Mouse (Mus musculus): ENCODE results near the gene Tnfrsf9.
"Not testable (repeated sequence)": the region's sequence is repeated elsewhere in the genome, so short reads cannot be mapped to it uniquely, and the experiment has no call there.

Gene Tnfrsf9

DNA sequence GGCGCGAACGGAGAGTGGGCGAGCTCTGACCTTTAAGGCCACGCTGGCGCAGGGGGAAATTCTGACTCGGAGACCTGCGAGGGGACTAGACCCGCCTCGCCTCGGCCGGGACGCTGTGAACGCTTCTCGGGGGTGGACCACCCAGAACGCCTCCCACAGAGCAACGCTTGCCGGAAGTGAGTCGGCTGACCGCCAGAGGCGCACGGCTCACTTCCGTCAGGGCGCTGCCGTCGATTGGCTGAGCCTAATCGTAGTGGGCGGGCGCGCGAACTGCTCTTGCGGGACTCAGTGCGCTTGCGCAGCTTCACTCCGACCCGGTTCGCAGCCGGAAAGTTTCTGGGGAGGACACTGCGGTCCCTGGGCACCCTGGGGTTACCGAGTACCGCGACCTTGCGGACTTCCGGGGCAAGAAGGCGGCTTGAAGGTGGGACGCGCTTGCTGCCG lies at the start of gene Tnfrsf9, which contains the start of gene Park7:
TSS of gene Tnfrsf9 (plus strand) at position 273 of the 444 bp plus-strand sequence.
TSS of gene Park7 (minus strand) at position 148 of the 444 bp plus-strand sequence.
- DNase-seq (ENCODE audit: low read depth): peak; percentile 98

DNA sequence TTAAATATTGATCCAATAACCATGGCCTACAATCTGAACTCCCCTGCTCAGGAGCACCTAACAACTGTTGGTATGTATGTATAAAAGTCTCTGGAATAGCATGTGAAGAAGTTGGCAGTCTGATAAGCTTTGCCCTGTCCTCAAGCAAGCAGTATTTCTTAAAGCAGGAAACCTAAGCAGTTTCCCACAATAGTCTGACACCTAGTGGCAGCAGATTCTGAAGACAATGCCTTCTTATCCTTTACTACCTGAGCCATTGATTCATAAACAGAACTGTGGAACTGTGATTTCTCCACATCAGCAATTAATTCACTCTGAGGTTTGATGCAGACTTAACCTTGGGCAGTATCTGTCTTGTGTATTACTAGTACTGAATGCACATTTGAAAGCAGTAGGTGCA lies 49.0 kb upstream of the Tnfrsf9 start:
- peak; percentile 68 for DNase-seq (ENCODE audit: low read depth)

DNA sequence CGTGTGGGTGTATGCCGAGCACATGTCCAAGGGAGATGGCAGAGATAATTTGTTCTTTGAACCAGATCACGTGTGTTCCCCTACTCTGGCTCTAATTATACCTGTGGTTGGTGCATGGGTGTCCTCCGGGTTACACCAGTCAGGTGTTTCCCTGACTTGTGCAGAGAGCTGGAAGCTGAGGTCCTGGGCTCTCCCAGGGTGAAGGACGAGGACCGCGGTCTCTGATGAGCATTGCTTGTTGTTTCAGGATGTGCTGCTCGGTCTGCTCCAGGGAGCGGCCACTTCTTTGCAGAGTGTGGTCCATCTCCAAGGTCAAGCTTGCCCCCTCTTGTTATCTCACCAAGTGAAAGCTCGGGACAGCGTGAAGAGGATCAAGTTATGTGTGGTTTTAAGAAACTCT lies 48.3 kb upstream of the Tnfrsf9 start:
- DNase-seq (ENCODE audit: low read depth): no peak

DNA sequence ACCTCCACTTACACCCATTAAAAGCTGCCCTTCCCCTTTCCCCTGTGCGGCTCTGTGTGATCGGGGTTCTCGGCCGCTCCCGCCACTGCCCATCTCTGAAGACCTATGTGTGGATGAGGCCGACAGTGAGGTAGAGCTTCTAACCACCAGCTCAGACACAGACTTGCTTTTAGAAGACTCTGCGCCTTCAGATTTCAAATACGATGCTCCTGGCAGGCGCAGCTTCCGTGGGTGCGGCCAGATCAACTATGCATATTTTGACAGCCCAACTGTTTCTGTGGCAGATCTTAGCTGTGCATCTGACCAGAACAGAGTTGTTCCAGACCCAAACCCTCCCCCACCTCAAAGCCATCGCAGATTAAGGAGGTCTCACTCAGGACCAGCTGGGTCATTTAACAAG lies 47.9 kb upstream of the Tnfrsf9 start:
- no peak for DNase-seq (ENCODE audit: low read depth)

DNA sequence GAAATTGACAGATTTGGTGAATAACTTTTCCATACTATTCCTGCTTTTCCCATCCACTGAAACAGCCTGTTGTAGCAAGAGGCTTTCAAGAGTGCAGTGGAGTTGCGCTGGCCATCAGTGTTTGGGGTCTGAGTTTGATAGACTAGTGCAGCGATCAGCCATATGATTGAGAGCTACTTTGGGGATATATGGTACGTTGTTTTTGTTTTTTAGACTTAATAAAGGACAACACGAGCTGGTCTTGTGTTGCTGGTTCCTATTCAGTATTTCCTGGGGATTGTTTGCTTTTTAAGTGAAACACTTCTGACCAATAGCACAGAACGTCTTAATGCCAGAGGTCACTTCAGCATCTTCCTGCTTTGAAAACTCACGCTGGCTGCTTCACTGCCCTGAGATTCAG lies 46.2 kb upstream of the Tnfrsf9 start:
- DNase-seq (ENCODE audit: low read depth): no peak

DNA sequence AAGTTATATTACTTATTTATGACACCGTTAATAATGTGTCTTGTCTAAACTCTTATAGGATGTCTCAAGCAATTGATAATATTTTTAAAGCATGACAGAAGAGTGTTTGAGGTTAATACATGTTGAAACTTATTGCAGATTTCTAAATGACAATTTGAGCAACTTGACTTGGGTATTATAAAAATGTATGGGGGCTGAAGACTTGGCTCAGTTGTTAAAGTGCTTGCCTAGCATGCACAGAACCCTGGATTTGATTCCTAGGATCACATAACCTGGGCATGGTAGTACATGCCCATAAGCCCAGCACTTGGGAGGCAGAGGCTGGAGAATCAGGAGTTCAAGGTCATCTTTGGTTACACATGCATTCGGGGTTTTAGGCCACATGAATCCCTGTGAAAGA lies 45.5 kb upstream of the Tnfrsf9 start:
- no peak for DNase-seq (ENCODE audit: low read depth)

DNA sequence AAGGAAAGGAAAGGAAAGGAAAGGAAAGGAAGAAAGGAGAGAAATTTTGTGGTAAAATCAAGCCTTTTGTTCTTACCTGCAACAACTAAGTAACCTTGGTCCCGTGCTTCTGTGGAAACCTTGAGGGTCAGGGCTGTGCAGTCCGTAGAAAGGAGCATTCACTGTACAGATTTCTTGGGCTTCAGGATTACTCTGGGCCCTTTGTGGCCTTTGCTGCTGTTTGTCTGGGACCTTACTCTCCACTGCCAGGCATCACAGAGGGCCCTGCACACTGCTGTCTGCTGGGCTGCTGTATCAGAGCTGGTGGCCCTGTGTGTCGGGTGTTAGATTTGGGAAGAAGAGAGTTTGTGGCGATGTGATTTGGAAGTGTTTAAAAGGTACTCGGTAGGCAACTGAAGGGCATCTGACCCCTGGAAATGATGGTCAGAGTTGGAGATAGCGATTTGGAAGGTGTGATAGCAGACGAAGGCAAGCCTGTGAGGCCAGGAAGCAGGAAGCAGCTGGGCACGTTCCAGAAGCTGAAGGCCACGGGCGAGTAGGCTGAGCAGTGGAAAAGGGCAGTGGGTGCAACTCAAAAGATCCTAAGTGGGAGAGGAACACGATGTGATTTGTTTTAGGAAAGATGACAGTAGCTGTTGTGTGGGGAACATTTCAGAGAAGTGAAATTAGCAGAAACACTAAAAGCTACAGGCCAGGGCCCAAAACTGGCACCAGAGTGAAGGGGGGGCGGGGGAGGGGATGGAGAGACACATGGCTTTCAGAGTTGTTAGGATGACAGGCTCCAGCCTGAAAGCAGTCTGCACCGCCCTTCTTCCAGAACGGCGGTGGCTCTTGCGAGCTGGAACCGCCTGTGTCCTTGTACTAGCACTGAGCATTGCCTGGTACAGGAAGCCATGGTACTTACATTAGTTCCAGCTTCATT lies 44.8 kb upstream of the Tnfrsf9 start:
- no peak for DNase-seq (ENCODE audit: low read depth)

DNA sequence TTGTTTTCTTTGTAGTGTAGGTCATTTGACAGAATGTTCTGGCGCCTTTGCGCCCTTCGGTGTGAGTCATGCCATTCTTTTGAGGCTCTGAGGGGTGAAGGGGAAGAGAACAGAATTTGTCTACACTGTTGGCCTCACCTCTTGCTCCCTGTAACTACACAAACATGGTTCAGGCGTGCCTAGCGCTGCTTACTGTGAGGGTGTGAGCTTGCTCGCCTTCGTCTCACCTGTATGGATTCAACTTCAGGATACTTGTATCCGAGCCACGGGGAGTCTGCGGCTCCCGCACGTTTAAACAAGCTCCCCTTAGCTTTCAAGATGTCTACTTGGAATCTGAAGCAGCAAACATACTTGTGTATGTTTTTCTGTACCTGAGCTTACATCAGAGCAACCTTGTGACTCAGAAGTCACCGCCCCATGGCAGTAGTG lies 43.4 kb upstream of the Tnfrsf9 start:
- DNase-seq (ENCODE audit: low read depth): peak; percentile 55

DNA sequence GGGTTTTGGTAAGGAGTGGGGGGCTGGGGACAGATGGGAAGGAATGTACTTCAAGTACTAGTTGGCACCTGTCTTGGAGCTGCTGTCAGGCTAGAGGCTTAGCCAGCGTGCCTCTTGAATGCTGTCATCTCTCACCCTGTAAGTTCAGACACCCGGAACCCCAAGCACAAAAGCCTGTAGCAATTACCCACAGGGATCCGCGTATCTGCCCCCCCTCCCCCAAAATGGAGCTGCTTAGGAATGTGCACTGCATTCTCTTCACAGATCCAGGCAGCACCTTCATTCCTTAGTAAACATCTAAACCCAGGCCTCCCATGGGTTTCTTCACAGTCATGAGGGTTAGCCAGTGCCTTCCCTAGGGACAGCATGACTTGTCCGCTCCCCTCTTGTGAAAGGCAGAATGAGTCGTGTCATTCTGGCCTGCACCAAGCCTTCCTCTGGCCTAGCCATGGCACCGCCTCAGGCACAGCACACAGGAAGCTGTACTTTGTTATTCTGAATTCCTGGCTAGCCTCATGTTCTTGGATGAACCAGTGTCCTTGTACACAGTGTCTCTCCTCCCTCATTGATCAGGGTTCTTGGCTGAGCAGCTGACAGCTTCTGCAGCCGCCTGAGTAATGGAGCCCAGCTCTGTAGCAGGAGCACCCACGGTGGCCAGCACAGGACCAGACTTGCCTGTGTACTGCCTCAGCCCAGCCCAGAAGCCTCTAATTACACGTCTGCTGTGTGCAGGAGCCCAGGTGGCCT lies 42.8 kb upstream of the Tnfrsf9 start:
- DNase-seq (ENCODE audit: low read depth): peak; percentile 75

DNA sequence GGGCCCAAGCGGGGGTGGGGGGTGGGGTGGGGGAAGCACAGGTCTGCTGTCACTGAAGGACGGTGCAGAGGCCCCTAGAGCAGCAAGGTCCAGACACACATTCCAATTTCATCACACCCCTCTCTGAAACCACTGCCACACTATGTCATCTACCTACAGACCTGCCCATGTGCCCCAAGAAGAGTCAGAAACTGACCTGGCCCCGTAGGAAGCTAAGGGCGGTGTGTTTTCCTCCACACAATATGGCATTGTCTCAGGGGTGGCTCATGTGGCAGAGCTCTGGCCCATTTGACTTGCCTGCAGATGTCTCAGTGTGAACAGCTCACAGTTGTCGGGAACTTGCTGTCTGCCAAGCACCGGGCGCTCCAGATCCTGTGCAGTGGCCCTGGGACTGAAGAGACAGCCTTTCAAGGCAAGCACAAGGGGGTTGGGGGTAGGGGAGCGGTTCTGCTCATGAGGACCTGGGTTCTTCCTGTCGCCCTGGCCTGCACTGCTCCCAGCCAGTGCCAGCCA lies 42.2 kb upstream of the Tnfrsf9 start:
- no peak for DNase-seq (ENCODE audit: low read depth)

DNA sequence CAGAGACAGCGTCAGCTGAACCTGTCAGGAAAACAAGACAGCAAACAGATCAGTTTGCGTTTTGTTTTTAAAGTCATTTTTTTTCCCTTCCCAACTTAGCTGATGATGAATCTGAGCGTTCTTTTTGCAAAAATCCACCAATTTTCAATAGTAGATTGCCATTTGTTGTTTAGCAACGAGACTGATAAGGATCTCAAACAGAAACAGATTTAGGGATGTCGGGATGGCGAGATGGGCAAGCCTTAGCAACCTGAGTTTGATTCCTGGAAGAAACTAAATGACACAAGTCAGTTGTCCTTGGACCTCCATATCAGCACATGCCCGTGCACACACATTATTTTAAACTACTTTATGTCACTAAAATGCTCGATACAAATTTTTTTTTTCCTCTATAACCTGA lies 41.7 kb upstream of the Tnfrsf9 start:
- no peak for DNase-seq (ENCODE audit: low read depth)

DNA sequence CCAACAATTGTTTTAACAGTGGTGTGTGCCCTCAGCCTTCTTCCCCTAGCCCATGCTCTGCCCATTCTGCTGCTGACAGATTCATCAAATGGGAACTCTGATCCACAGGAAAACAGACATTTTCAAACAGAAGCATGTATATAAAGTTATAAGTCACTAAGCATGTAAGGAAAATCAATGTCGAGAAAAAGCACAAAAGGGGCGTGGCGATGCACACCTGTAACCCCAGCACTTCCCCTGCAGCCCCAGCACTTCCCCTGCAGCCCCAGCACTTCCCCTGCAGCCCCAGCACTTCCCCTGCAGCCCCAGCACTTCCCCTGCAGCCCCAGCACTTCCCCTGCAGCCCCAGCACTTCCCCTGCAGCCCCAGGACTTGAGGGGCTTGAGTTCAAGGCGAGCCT lies 39.9 kb upstream of the Tnfrsf9 start:
- not testable (repeated sequence) for DNase-seq (ENCODE audit: low read depth)

DNA sequence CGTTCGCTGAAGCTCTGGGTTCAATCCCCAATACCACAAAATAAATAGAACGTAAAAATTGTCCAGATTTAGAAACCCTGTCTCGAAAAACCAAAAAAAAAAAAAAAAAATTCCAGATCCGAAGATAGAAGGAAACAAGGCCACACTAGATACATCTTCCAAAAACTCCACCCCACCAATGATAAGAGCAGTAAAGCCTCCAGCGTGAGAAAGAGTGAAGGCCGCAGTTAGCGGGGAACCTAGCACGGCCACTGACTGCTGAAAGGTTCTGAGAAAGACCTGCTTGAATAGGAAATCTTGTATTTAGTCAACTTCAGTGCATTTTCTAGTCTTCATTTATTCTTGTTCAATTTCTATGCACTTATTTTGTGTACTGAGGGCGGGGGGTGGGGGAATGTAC lies 39.0 kb upstream of the Tnfrsf9 start:
- DNase-seq (ENCODE audit: low read depth): no peak

DNA sequence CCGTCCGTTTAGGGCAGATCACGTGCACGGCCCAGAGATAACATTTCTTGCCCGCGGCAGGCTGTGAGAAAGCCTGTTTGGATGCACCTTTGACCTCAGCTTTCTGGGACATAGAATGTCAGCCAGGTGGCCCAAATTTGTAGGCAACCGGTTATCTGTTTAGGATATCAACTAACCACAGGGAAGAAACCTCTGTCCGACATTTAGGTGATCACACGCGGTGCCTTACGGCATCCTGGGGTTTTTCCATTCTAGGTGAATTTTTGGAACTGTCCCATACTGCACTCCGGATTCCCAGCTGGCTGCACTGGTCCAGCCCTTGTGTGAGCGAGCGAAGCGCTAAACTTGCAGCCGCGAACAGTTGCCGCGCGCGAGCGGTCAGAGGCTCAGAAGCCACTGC lies 34.7 kb upstream of the Tnfrsf9 start:
- DNase-seq (ENCODE audit: low read depth): no peak

DNA sequence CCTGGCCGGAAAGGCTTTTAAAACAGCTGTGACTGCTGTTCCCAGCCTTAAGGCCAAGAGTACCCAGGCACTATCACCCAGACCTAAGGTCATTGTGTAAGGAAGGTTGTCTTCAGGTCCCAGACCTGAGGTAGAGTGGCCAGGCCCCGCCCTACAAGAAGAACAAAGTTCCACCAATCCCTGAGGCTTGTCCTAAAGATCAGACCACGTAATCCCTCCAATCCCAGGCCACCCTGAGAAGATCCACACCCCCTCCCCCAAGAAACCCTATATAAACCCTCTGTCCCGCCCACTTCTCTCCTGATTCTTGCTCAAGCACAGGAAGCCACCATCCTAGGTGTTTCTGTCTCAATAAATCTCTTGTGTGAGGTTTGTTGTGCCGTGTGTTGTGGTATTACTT lies 34.0 kb upstream of the Tnfrsf9 start:
- no peak for DNase-seq (ENCODE audit: low read depth)

DNA sequence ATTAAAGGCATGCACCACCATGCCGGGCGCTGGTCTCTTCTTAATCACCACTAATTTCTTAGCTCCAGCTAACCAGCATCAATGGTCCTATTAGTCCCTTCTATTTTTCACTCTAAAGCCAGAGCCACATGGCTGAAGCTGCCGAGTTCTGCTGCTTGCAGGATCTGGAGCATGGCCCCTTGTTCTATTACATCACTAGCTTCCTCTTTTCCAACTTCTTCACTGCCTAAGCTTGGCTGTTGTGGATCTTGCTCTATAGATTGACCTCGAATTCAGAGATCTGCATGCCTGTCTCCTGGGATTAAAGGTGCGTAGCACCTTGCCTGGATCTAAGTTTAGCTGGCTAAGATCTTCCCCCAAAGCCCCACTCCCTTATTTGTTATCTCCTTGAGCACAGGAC lies 31.7 kb upstream of the Tnfrsf9 start:
- no peak for DNase-seq (ENCODE audit: low read depth)

DNA sequence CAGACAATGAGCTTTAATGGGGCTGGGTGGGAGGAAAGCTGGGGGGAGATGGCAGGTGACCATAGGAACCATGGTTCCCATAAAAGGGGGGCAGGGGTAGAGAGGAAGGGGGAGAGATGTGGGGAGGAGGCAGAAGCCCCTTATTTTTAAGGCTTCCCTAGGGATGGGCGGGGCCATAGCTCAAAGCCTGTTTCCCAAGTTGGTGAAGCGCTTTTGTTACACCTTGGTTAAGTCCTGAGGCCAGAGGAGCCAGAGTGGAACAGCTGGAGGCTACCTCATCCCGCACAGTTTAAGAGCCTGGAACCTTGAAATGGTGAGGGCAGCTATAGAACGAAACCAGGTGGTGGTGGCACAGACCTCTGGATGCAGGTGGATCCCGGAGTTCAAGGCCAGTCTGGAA lies 26.5 kb upstream of the Tnfrsf9 start:
- DNase-seq (ENCODE audit: low read depth): no peak

DNA sequence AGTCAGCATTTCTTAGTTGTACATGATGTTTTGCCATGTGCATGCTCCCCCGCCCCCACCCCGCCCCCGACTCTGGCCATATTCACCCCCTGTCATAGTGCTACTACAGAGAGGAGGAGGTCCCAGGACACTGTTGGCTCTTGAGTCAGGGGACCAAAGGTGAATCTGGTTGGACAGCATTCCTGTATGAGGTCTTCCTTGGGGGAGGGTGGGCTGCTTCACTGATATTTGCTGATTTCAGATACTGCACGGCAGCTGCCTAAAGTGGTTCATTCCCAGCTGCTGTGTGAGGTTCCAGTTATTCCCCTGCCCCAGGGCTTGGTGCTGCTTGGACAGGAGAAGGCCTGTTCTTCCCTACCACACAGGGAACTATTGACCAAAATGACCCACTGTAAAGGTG lies 25.9 kb upstream of the Tnfrsf9 start:
- DNase-seq (ENCODE audit: low read depth): no peak

DNA sequence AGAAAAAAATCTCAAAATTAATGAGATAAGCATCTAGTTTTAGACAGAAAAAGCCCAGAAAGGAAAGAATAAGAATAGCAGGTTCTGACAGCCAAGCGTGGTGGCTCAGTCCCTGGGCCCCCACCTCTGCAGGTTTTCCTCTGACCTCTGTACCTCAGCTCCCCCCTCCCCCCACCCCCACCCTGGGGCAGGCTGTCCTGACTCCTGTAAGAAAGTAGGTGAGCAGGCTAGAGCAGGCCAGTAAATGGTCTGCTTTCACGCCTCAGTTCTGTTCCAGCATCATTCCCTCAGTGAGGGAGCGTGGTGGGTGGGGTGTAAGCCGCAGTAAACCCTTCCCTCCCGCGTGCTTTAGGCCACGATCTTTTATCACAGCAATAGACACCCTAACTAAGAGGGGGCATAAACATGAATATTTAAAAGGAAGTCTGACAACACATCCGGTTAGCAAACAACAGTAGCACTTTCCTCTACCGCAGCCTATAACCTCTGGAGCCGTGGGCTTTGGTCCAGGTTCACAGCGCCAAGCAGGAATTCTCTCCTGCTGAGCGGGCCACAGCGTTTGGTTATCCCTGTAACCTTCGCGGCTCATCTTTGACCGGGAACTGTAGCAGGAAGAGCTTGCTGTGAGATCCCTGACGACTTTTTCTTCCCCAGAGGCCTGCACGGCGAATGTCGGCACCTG lies 24.9 kb upstream of the Tnfrsf9 start:
- DNase-seq (ENCODE audit: low read depth): no peak

DNA sequence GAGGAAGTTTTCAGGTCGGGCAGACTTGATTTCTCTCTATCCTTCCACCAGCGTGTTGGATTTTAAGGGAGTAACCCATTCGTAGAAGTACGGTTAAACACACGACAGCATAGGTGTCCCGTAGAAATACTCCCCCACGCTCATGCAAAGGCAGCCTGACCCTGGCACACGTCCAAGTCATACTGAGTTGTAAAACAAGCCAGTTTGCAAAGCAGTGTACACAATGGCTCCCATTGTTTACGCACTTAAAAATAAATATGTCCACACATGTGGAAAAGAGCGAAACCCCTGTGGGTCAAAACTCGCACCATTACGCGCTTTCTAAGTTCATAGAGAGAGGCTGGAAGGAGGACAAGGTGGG lies 24.4 kb upstream of the Tnfrsf9 start:
- no peak for DNase-seq (ENCODE audit: low read depth)

DNA sequence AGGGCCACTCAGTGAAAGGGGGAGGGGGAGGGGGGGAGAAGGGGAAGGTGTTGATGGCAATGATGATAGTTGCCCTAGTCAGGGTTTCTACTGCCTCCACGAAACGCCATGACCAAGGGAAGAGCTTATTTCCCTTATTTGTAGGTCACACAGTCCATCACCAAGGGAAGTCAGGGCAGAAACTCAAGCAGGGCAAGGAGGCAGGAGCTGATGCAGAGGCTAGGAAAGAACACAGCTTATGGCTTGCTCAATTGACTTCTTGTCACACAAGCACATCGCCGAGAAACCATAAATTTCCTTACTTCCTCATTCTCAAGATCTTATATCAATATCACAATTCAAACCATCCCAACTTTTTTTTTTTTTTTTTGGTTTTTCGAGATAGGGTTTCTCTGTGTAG lies 23.1 kb upstream of the Tnfrsf9 start:
- no peak for DNase-seq (ENCODE audit: low read depth)

DNA sequence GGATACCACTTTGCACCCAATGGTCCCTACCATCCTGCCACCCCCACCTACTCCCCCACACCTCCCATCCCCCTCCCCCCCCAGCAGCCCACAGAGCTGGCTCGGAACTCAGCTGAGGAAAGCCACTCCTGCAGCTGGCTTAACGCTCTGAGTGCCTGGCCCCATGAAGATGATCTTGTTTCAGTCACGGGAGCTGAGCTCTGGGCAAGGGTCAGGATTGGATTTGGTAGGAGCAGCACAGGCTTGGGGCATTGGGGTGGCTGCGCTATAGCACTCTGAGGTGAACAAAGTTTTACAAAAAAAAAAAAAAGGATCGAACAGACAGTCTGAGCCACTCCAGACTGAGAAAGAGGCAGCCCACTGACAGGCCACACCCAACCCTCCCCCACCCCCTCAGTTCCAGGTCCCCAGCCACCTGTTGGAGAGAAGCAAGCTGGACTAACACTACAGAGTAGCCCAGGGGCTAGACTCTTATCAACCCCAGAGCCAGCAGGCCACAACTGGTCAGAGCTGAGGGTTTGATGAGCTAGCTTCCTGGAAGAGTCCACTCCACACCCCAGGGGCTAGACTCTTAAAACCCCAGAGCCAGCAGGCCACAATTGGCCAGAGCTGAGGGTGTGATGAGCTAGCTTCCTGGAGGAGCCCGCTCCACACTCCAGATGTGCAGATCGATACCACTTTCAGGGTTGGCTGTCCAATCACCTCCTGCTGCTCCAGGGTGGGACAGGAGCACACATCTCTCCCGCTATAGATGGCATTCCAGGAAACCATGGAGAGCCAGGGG lies 19.5 kb upstream of the Tnfrsf9 start:
- DNase-seq (ENCODE audit: low read depth): no peak
